Mouse (Mus musculus): Measurements from ENCODE around the gene Pck2. TPM values are rescaled to one million over a fixed set of nuclear protein-coding genes. Genes with fewer than 3 reads are reported as not detected.
A peak's percentile ranks its signal among the peaks of the same experiment; 100 is the strongest.

Pck2 gene
- polyA plus RNA-seq, 1 experiment = 21.0 TPM

GRCm38 (mm10) chr14:55580731-55581130, 40.7 kb downstream of the Pck2 start:
- TF ChIP-seq POLR2A (IDR thresholded peaks at IDR 0.05; ENCODE audit: low read depth, low read length) (no peak), CTCF (IDR thresholded peaks at IDR 0.05; ENCODE audit: extremely low read depth, insufficient read length, insufficient replicate concordance, low read depth, low read length) (no peak)
- WGBS = 91% methylated on average over 16 of the region's 16 CpGs
- Histone ChIP-seq H3K4me1 (ENCODE audit: control insufficient read depth, insufficient read depth, insufficient read length, low read length) (no peaks in the 10 kb centered on the region; the same call in 1 of the 2 replicates), H3K36me3 (ENCODE audit: control insufficient read depth, insufficient read depth, low read length) (peaks cover 27% of the 10 kb centered on the region), H3K27ac (ENCODE audit: insufficient read depth, low read depth, low read length) (no peak overlapping the region), H3K27me3 (ENCODE audit: control insufficient read depth, insufficient read depth, low read length) (no peaks in the 10 kb centered on the region), H3K4me3 (ENCODE audit: low read depth, low read length) (no peak overlapping the region)

GRCm38 (mm10) chr14:55581981-55582681, 42.1 kb downstream of the Pck2 start:
- no peaks in the 10 kb centered on the region for H3K27me3 ChIP-seq (ENCODE audit: control insufficient read depth, insufficient read depth, low read length)
- H3K4me3 ChIP-seq (ENCODE audit: low read depth, low read length) = no peak overlapping the region
- 66% methylated on average over 9 of the region's 9 CpGs for WGBS
- H3K4me1 ChIP-seq (ENCODE audit: control insufficient read depth, insufficient read depth, insufficient read length, low read length) = no peaks in the 10 kb centered on the region; the same call in 1 of the 2 replicates
- H3K27ac ChIP-seq (ENCODE audit: insufficient read depth, low read depth, low read length) = no peak overlapping the region
- peaks cover 32% of the 10 kb centered on the region for H3K36me3 ChIP-seq (ENCODE audit: control insufficient read depth, insufficient read depth, low read length)
- TF ChIP-seq CTCF (IDR thresholded peaks at IDR 0.05; ENCODE audit: extremely low read depth, insufficient read length, insufficient replicate concordance, low read depth, low read length) (peak; percentile 72; the same call in 1 of the 2 replicates), POLR2A (IDR thresholded peaks at IDR 0.05; ENCODE audit: low read depth, low read length) (no peak)

GRCm38 (mm10) chr14:55584303-55584701, 44.2 kb downstream of the Pck2 start:
- Histone ChIP-seq H3K4me3 (ENCODE audit: low read depth, low read length) (peak overlapping the region; percentile 70), H3K27ac (ENCODE audit: insufficient read depth, low read depth, low read length) (no peak overlapping the region)

GRCm38 (mm10) chr14:55584702-55585565, 44.9 kb downstream of the Pck2 start, which contains the start of gene Emc9:
Emc9 (minus strand) TSS chr14:55585302.
- Histone ChIP-seq H3K27ac (ENCODE audit: insufficient read depth, low read depth, low read length) (peak within 1 kb of the TSS; percentile 93), H3K36me3 (ENCODE audit: control insufficient read depth, insufficient read depth, low read length) (peaks cover 41% of the 10 kb centered on the region), H3K4me1 (ENCODE audit: control insufficient read depth, insufficient read depth, insufficient read length, low read length) (peaks cover 3% of the 10 kb centered on the region; the same call in 1 of the 2 replicates), H3K4me3 (ENCODE audit: low read depth, low read length) (peak within 1 kb of the TSS; percentile 70), H3K27me3 (ENCODE audit: control insufficient read depth, insufficient read depth, low read length) (no peaks in the 10 kb centered on the region)
- TF ChIP-seq POLR2A (IDR thresholded peaks at IDR 0.05; ENCODE audit: low read depth, low read length) (no peak), CTCF (IDR thresholded peaks at IDR 0.05; ENCODE audit: extremely low read depth, insufficient read length, insufficient replicate concordance, low read depth, low read length) (no peak)
- WGBS = 3% methylated on average over 43 of the region's 43 CpGs

More at GRCm38 (mm10) chr14:55584303-55584701, 44.2 kb downstream of the Pck2 start:
- Histone ChIP-seq H3K4me1 (ENCODE audit: control insufficient read depth, insufficient read depth, insufficient read length, low read length) (peaks cover under 1% of the 10 kb centered on the region; the same call in 1 of the 2 replicates), H3K36me3 (ENCODE audit: control insufficient read depth, insufficient read depth, low read length) (peaks cover 46% of the 10 kb centered on the region), H3K27me3 (ENCODE audit: control insufficient read depth, insufficient read depth, low read length) (no peaks in the 10 kb centered on the region)
- TF ChIP-seq POLR2A (IDR thresholded peaks at IDR 0.05; ENCODE audit: low read depth, low read length) (no peak), CTCF (IDR thresholded peaks at IDR 0.05; ENCODE audit: extremely low read depth, insufficient read length, insufficient replicate concordance, low read depth, low read length) (no peak)
- 37% methylated on average over 5 of the region's 5 CpGs for WGBS

- peaks cover 3% of the 10 kb centered on the region; the same call in 1 of the 2 replicates for H3K4me1 ChIP-seq (ENCODE audit: control insufficient read depth, insufficient read depth, insufficient read length, low read length)
- H3K4me3 ChIP-seq (ENCODE audit: low read depth, low read length) = peak overlapping the region; percentile 26; the same call in 1 of the 2 replicates
- H3K27ac ChIP-seq (ENCODE audit: insufficient read depth, low read depth, low read length) = peak overlapping the region; percentile 93
- no peaks in the 10 kb centered on the region for H3K27me3 ChIP-seq (ENCODE audit: control insufficient read depth, insufficient read depth, low read length)
- peaks cover 35% of the 10 kb centered on the region for H3K36me3 ChIP-seq (ENCODE audit: control insufficient read depth, insufficient read depth, low read length)
- 19% methylated on average over 6 of the region's 6 CpGs for WGBS
- TF ChIP-seq POLR2A (IDR thresholded peaks at IDR 0.05; ENCODE audit: low read depth, low read length) (peak; percentile 29; the same call in 1 of the 2 replicates), CTCF (IDR thresholded peaks at IDR 0.05; ENCODE audit: extremely low read depth, insufficient read length, insufficient replicate concordance, low read depth, low read length) (no peak)
Observed at GRCm38 (mm10) chr14:55585566-55585960, 45.5 kb downstream of the Pck2 start.

- TF ChIP-seq CTCF (IDR thresholded peaks at IDR 0.05; ENCODE audit: extremely low read depth, insufficient read length, insufficient replicate concordance, low read depth, low read length) (no peak), POLR2A (IDR thresholded peaks at IDR 0.05; ENCODE audit: low read depth, low read length) (no peak)
- 47% methylated on average over 2 of the region's 2 CpGs for WGBS
- peaks cover 29% of the 10 kb centered on the region for H3K36me3 ChIP-seq (ENCODE audit: control insufficient read depth, insufficient read depth, low read length)
- no peak overlapping the region for H3K4me3 ChIP-seq (ENCODE audit: low read depth, low read length)
- H3K27ac ChIP-seq (ENCODE audit: insufficient read depth, low read depth, low read length) = peak overlapping the region; percentile 93
- no peaks in the 10 kb centered on the region for H3K27me3 ChIP-seq (ENCODE audit: control insufficient read depth, insufficient read depth, low read length)
- H3K4me1 ChIP-seq (ENCODE audit: control insufficient read depth, insufficient read depth, insufficient read length, low read length) = peaks cover 3% of the 10 kb centered on the region; the same call in 1 of the 2 replicates
Observed at GRCm38 (mm10) chr14:55586149-55586548, 46.1 kb downstream of the Pck2 start.
